Mouse (Mus musculus) small intestine, adult 2 months (tissue): ENCODE measurements around the gene Ranbp6. TPM values are rescaled to one million over a fixed set of nuclear protein-coding genes. Genes with fewer than 3 reads are reported as not detected.

Source experiments
- H3K27ac ChIP-seq: fragments of 200-500 bp; 2 replicates; pipeline ENCODE4 v1.5.1; 2012; ENCODE audit warnings: low read depth, low read length, control low read depth, inconsistent platforms; ENCODE audit not compliant: insufficient read depth
- H3K27me3 ChIP-seq: fragments of 200-500 bp; 2 replicates; pipeline ENCODE4 v1.6.1; 2012; ENCODE audit warnings: mild to moderate bottlenecking, moderate library complexity, low read length, inconsistent platforms; ENCODE audit not compliant: control insufficient read depth, insufficient read depth
- H3K36me3 ChIP-seq: fragments of 200-500 bp; 2 replicates; pipeline ENCODE4 v1.6.1; 2012; ENCODE audit warnings: mild to moderate bottlenecking, low read length, control low read depth, inconsistent platforms; ENCODE audit not compliant: control insufficient read depth, insufficient read depth
- H3K4me1 ChIP-seq: fragments of 200-500 bp; 2 replicates; pipeline ENCODE4 v1.6.1; 2012; ENCODE audit warnings: low read length, inconsistent platforms, mixed read lengths; ENCODE audit not compliant: control insufficient read depth, insufficient read depth, insufficient read length
- H3K4me3 ChIP-seq: fragments of 200-500 bp; 2 replicates; pipeline ENCODE4 v1.5.1; 2012; ENCODE audit warnings: low read depth, mild to moderate bottlenecking, control low read depth, inconsistent platforms, low read length, moderate library complexity
- CTCF ChIP-seq: fragments of 200-500 bp; IDR thresholded peaks from 2 replicates; pipeline ENCODE4 v1.5.1; 2012; ENCODE audit warnings: low read depth, mild to moderate bottlenecking, control low read depth, inconsistent platforms, low read length, moderate library complexity, mixed read lengths; ENCODE audit not compliant: insufficient replicate concordance, insufficient read length; ENCODE audit errors: extremely low read depth
- POLR2A ChIP-seq: fragments of 200-500 bp; IDR thresholded peaks from 2 replicates; pipeline ENCODE4 v1.6.1; 2012; ENCODE audit warnings: low read depth, mild to moderate bottlenecking, control low read depth, inconsistent platforms, low read length, moderate library complexity
- WGBS: fragments of 180-500 bp; shearing (Covaris S2); methylation state at CpG from one replicate; pipeline ENCODE4 v1.1.7; 2018; 5-methylcytosine and 5-hydroxymethylcytosine counted together
- polyA plus RNA-seq: library from polyadenylated mRNA; depleted of rRNA; stranded (reverse); fragments of >200 nt; gene quantifications from 2 replicates; pipeline ENCODE4 v1.2.3, GENCODE M21; 2012

The Ranbp6 gene
- polyA plus RNA-seq, 1 experiment, result 0.42 TPM

- 86% methylated on average over 12 of the region's 12 CpGs for WGBS
- Histone ChIP-seq H3K4me3 (no peak overlapping the region), H3K27me3 (no peaks in the 10 kb centered on the region), H3K4me1 (no peaks in the 10 kb centered on the region), H3K36me3 (no peaks in the 10 kb centered on the region), H3K27ac (no peak overlapping the region)
- TF ChIP-seq CTCF (no peak), POLR2A (no peak)
These were observed 31.4 kb upstream of the Ranbp6 start for GRCm38 (mm10) chr19:29844036-29844661.

- H3K4me3 ChIP-seq, result no peak overlapping the region
- WGBS, result 42% methylated on average over 5 of the region's 5 CpGs
- H3K4me1 ChIP-seq, result no peaks in the 10 kb centered on the region
- H3K36me3 ChIP-seq, result no peaks in the 10 kb centered on the region
- H3K27me3 ChIP-seq, result no peaks in the 10 kb centered on the region
- TF ChIP-seq CTCF (no peak), POLR2A (no peak)
- no peak overlapping the region for H3K27ac ChIP-seq
These were observed 30.9 kb upstream of the Ranbp6 start for GRCm38 (mm10) chr19:29843641-29844035.

- Histone ChIP-seq H3K27me3 (no peaks in the 10 kb centered on the region), H3K4me3 (no peak overlapping the region), H3K4me1 (no peaks in the 10 kb centered on the region), H3K36me3 (no peaks in the 10 kb centered on the region), H3K27ac (no peak overlapping the region)
- TF ChIP-seq POLR2A, result no peak
- no peak for TF ChIP-seq CTCF
- 39% methylated on average over 8 of the region's 8 CpGs for WGBS
These were observed 30.2 kb upstream of the Ranbp6 start for GRCm38 (mm10) chr19:29842973-29843372.

- TF ChIP-seq CTCF (no peak), POLR2A (no peak)
- no peak overlapping the region for H3K27ac ChIP-seq
- 86% methylated on average over 4 of the region's 4 CpGs for WGBS
These were observed 27.9 kb upstream of the Ranbp6 start for GRCm38 (mm10) chr19:29840642-29841041.

GRCm38 (mm10) chr19:29838636-29839135, 25.9 kb upstream of the Ranbp6 start:
- H3K4me1 ChIP-seq, result no peaks in the 10 kb centered on the region; the same call in 1 of the 2 replicates
- no peak overlapping the region for H3K27ac ChIP-seq
- no peaks in the 10 kb centered on the region for H3K36me3 ChIP-seq
- H3K27me3 ChIP-seq, result no peaks in the 10 kb centered on the region
- H3K4me3 ChIP-seq, result no peak overlapping the region
- no peak for TF ChIP-seq POLR2A
- no peak for TF ChIP-seq CTCF
- 84% methylated on average over 3 of the region's 3 CpGs for WGBS

More at GRCm38 (mm10) chr19:29840642-29841041, 27.9 kb upstream of the Ranbp6 start:
- H3K4me1 ChIP-seq, result no peaks in the 10 kb centered on the region; the same call in 1 of the 2 replicates
- no peaks in the 10 kb centered on the region for H3K36me3 ChIP-seq
- H3K4me3 ChIP-seq, result no peak overlapping the region
- H3K27me3 ChIP-seq, result no peaks in the 10 kb centered on the region

GRCm38 (mm10) chr19:29838171-29838570, 25.4 kb upstream of the Ranbp6 start:
- Histone ChIP-seq H3K27ac (no peak overlapping the region), H3K36me3 (no peaks in the 10 kb centered on the region), H3K4me3 (no peak overlapping the region), H3K27me3 (no peaks in the 10 kb centered on the region), H3K4me1 (no peaks in the 10 kb centered on the region; the same call in 1 of the 2 replicates)
- no peak for TF ChIP-seq CTCF
- TF ChIP-seq POLR2A, result no peak
- WGBS, result 83% methylated on average over 1 of the region's 1 CpGs

- WGBS, result 21% methylated on average over 3 of the region's 3 CpGs
- Histone ChIP-seq H3K27me3 (no peaks in the 10 kb centered on the region), H3K4me3 (no peak overlapping the region), H3K36me3 (no peaks in the 10 kb centered on the region), H3K27ac (no peak overlapping the region), H3K4me1 (no peaks in the 10 kb centered on the region; the same call in 1 of the 2 replicates)
- TF ChIP-seq POLR2A (no peak), CTCF (no peak)
These were observed 22.7 kb upstream of the Ranbp6 start for GRCm38 (mm10) chr19:29835364-29836034.
